Mouse (Mus musculus) embryonic facial prominence, embryonic 15.5 days (tissue): ENCODE data around the gene Clip4. TPM values are rescaled to one million over a fixed set of nuclear protein-coding genes. Genes with fewer than 3 reads are reported as not detected.

Experiments used
- ATAC-seq: fragments of 200-750 bp; cut with Nextera tagmentation; 2 replicates; pipeline ENCODE4 v1.8.0; 2017; ENCODE audit warnings: low read depth, moderate TSS enrichment; ENCODE audit not compliant: insufficient number of reproducible peaks, low FRiP score, low TSS enrichment
- H3K27ac ChIP-seq: fragments of 300-500 bp; sonication (generic); replicated peaks from 2 replicates; pipeline ENCODE4 v1.5.1; 2015; ENCODE audit warnings: mild to moderate bottlenecking, inconsistent platforms
- H3K27me3 ChIP-seq: fragments of 300-500 bp; sonication (generic); 2 replicates; pipeline ENCODE4 v1.6.1; 2015; ENCODE audit warnings: inconsistent platforms
- H3K36me3 ChIP-seq: fragments of 300-500 bp; sonication (generic); 2 replicates; pipeline ENCODE4 v1.6.1; 2015; ENCODE audit warnings: mild to moderate bottlenecking, inconsistent platforms
- H3K4me1 ChIP-seq: fragments of 300-500 bp; sonication (generic); 2 replicates; pipeline ENCODE4 v1.6.1; 2015; ENCODE audit warnings: inconsistent platforms
- H3K4me2 ChIP-seq: fragments of 300-500 bp; sonication (generic); replicated peaks from 2 replicates; pipeline ENCODE4 v1.6.1; 2015; ENCODE audit warnings: mild to moderate bottlenecking, inconsistent platforms
- H3K4me3 ChIP-seq: fragments of 300-500 bp; sonication (generic); replicated peaks from 2 replicates; pipeline ENCODE4 v1.5.1; 2015; ENCODE audit warnings: mild to moderate bottlenecking, inconsistent platforms
- H3K9ac ChIP-seq: fragments of 300-500 bp; sonication (generic); 2 replicates; pipeline ENCODE4 v1.6.1; 2015; ENCODE audit warnings: inconsistent platforms
- H3K9me3 ChIP-seq: fragments of 300-500 bp; sonication (generic); replicated peaks from 2 replicates; pipeline ENCODE4 v1.6.1; 2016; ENCODE audit warnings: inconsistent platforms
- WGBS: fragments of 180-500 bp; shearing (Covaris S2); methylation state at CpG from one replicate; pipeline ENCODE4 v1.1.7; 2015; 5-methylcytosine and 5-hydroxymethylcytosine counted together
- polyA plus RNA-seq: library from polyadenylated mRNA; unstranded; fragments of >200 nt; fragmentation: Nextera tagmentation; extraction: Ambion mirVana; gene quantifications from 2 replicates; pipeline ENCODE4 v1.2.1, GENCODE M21; 2015

The Clip4 gene
- polyA plus RNA-seq, 1 experiment from 2014 or later, result 19.0 TPM

DNA sequence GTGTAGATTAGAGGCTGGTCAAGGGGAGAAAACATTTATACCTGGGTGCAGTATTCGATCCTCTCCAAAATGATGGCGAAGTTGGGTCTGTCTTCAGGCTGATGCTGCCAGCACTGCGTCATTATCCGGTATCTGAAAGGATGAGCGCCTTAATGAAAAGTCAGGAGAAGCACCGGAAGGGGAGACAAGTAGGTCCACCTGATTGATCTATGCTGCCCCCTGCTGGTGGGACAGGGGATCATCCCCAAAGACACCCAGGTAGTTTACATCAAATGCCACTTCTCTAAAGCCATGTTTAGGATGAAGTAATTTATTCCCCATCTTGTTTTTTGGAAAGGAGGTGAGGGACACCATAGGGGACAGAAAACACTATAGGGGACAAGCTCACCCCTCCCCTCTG lies 105.8 kb downstream of the Clip4 start:
- H3K4me3 ChIP-seq, result no peak overlapping the region
- no peaks in the 10 kb centered on the region for H3K36me3 ChIP-seq
- H3K27ac ChIP-seq, result no peak overlapping the region
- peaks cover 9% of the 10 kb centered on the region; the same call in 1 of the 2 replicates for H3K4me1 ChIP-seq
- 42% methylated on average over 6 of the region's 6 CpGs for WGBS
- no peaks in the 10 kb centered on the region for H3K9me3 ChIP-seq
- no peak for ATAC-seq
- H3K4me2 ChIP-seq, result no peak overlapping the region
- no peak overlapping the region for H3K9ac ChIP-seq
- H3K27me3 ChIP-seq, result no peaks in the 10 kb centered on the region

DNA sequence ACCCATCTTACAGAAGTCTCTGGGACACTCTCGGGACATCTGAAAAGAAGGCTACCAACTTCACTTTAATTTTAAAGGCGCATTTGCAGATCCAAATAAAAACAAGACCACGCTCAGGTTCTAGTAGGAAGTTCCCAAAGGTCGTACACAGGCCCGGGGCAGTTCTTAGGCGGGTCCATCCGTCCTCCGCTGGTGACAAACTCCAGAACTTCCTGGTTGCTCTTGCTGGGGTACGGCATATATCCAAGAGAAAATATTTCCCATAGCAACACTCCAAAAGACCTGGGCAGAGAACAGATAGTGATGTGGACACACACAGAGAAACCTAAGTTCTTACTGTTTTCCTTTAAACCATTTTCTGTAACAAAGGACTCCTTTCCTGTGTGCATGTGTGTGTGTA lies 106.5 kb downstream of the Clip4 start:
- H3K27ac ChIP-seq, result no peak overlapping the region
- H3K9me3 ChIP-seq, result no peaks in the 10 kb centered on the region
- H3K36me3 ChIP-seq, result no peaks in the 10 kb centered on the region
- WGBS, result 87% methylated on average over 9 of the region's 9 CpGs
- no peak overlapping the region for H3K9ac ChIP-seq
- no peaks in the 10 kb centered on the region for H3K27me3 ChIP-seq
- no peak overlapping the region for H3K4me2 ChIP-seq
- H3K4me3 ChIP-seq, result no peak overlapping the region
- ATAC-seq, result no peak
- H3K4me1 ChIP-seq, result 0 out of 2 replicates have a peak, but pooled peaks cover 2% of the 10 kb centered on the region

DNA sequence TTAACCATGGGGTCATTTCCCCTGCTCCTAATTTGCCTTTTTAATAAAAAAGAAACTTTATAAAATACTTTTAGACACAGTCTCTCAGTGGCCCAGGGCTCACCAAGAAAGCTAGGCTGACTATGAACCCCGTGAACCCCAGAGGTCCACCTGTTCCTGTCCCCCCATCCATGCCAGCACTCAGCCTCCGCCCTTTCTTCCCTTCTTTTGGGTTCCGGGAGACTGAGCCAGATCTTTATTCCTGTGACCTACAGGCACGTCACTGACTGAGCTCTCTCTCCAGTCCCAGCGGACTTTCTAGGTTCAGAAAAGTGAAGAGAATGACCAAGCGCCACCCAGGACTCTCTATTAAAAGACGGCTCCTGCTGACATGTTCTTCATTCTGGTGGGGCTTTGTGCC lies 107.2 kb downstream of the Clip4 start:
- Histone ChIP-seq H3K27me3 (no peaks in the 10 kb centered on the region), H3K27ac (no peak overlapping the region), H3K9ac (no peak overlapping the region), H3K4me1 (no peaks in the 10 kb centered on the region), H3K4me3 (no peak overlapping the region), H3K9me3 (no peaks in the 10 kb centered on the region), H3K4me2 (no peak overlapping the region), H3K36me3 (no peaks in the 10 kb centered on the region)
- no peak for ATAC-seq
- WGBS, result 76% methylated on average over 7 of the region's 7 CpGs

DNA sequence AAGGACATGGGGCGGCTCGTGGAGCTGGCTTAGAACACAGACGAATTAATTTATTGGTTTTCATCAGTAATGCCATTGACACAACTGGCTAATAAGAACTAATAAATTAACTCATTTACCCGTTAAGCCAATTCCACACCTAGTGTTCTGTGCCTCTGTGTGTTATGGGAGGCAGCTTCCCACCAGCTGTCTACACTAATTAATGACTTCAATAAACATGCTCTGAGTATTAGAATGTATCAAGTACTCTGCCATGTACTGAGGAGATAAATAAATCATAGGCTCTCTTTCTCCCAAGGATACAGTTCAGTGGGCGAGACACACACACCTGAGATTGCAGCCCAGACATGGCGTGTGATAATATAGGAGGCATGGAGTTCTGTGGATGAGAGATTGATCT lies 113.1 kb downstream of the Clip4 start:
- 93% methylated on average over 6 of the region's 6 CpGs for WGBS

DNA sequence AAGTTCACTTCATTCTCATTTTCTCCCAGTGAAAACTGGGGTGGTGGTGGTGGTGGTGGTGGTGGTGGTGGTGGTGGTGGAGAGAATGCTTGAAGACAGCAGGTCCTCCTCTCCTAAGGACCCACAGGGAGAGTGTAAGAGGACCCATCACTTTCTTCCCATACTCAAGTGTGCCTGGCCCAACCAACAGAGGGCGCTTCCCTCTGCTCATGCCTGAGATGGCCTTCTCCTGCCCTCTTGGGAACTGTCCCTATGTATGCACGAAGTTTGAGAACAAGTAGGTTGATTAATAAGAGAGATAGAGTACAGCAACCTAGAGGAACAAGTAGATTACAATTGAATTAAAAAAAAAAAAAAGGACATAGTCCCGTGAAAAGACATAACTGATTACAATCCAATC lies 140.8 kb downstream of the Clip4 start:
- no peak for ATAC-seq
- Histone ChIP-seq H3K4me3 (no peak overlapping the region), H3K9ac (no peak overlapping the region), H3K36me3 (no peaks in the 10 kb centered on the region), H3K4me2 (no peak overlapping the region), H3K27ac (no peak overlapping the region), H3K9me3 (no peaks in the 10 kb centered on the region), H3K4me1 (no peaks in the 10 kb centered on the region), H3K27me3 (no peaks in the 10 kb centered on the region)
- WGBS, result 46% methylated on average over 3 of the region's 3 CpGs

More for the DNA sequence above, 113.1 kb downstream of the Clip4 start:
- no peak overlapping the region for H3K4me3 ChIP-seq
- H3K9me3 ChIP-seq, result no peaks in the 10 kb centered on the region
- ATAC-seq, result no peak
- H3K27me3 ChIP-seq, result no peaks in the 10 kb centered on the region
- H3K4me1 ChIP-seq, result no peaks in the 10 kb centered on the region
- H3K4me2 ChIP-seq, result no peak overlapping the region
- H3K9ac ChIP-seq, result no peak overlapping the region
- no peak overlapping the region for H3K27ac ChIP-seq
- no peaks in the 10 kb centered on the region for H3K36me3 ChIP-seq

DNA sequence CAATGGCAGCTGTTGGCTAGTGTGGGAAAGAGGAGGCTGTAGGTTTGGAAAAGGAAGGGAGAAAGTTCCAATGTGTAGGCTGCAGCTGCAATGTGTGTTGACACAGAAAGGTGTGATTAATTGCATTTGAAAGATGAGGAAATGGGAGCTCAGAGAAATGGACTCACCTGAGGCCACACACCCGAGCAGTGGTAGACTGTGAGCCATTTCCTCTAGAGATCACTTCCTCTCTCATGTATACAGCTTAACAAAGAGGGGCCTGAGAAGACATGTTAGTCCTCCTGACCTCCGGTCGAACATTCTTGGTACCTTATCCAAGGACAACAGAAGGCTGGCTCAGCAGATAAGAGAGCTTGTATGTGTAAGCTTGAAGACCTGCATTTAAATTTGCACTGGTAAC lies 144.9 kb downstream of the Clip4 start:
- ATAC-seq, result no peak
- Histone ChIP-seq H3K9me3 (no peaks in the 10 kb centered on the region), H3K9ac (no peak overlapping the region), H3K36me3 (no peaks in the 10 kb centered on the region), H3K4me2 (no peak overlapping the region), H3K27me3 (no peaks in the 10 kb centered on the region), H3K4me3 (no peak overlapping the region), H3K4me1 (no peaks in the 10 kb centered on the region), H3K27ac (no peak overlapping the region)
- 72% methylated on average over 3 of the region's 3 CpGs for WGBS

Other genes with a start within 250 kb of the Clip4 start
- 32.2 and 36.9 TPM in 2 replicates for gene Ndc80, start 241.6 kb upstream of the Clip4 start, polyA plus RNA-seq
- 0.73 and 0.83 TPM in 2 replicates for gene Spdya, start 216.4 kb upstream of the Clip4 start, polyA plus RNA-seq
- gene Wdr43, start 152.6 kb upstream of the Clip4 start, polyA plus RNA-seq, result 65.0 and 70.6 TPM in 2 replicates
- gene Togaram2, start 95.2 kb upstream of the Clip4 start, polyA plus RNA-seq, result 3.1 and 5.3 TPM in 2 replicates
- not detected in 2 replicates for gene Pcare, start 15.6 kb upstream of the Clip4 start, polyA plus RNA-seq